In the genomic region with DNA sequence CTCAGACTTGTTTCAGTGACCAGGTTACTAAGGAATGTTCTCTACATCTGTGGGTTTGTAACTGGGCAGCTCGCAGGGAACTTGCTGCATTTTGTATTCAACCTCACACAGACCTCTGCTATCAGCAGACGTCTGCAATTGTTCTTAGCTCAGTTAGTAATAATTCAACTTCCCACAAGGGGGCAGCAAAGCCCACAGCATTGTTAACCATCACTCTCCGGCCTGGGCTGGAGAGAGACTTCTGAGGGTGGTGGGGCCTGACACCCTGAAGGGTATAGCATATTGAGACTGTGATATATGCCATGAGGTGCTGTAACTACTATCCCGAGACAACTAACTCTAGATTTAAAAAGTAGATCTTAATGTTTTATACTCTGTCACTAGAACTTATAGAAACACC, we compare ENCODE assay signal across 8 mouse cellular contexts. TPM values are rescaled to one million over a fixed set of nuclear protein-coding genes. Genes with fewer than 3 reads are reported as not detected.
DNase-seq lines count a peak whose midpoint lies in the region; TF ChIP-seq lines count a peak whose summit lies in the region.

No protein-coding gene starts in this region.

- 24% methylated on average over 4 of the region's 4 CpGs for WGBS in forebrain, embryonic 10.5 days
- 15% methylated on average over 4 of the region's 4 CpGs for WGBS in large intestine, adult 2 months
- WGBS in lung, adult 2 months: 13% methylated on average over 4 of the region's 4 CpGs
- WGBS in olfactory bulb, adult 2 months: 14% methylated on average over 4 of the region's 4 CpGs

- TF ChIP-seq POLR2A in lung, adult 2 months (IDR thresholded peaks at IDR 0.05; ENCODE audit: borderline replicate concordance, extremely low read depth, low read depth, low read length): no peak
- TF ChIP-seq POLR2A in olfactory bulb, adult 2 months (IDR thresholded peaks at IDR 0.05; ENCODE audit: insufficient read depth, low read depth, low read length): no peak

- H3K27ac ChIP-seq in ES-E14 (ENCODE audit: insufficient read depth, low read depth, low read length, poor library complexity, severe bottlenecking): no peak overlapping the region
- no peak overlapping the region for H3K27ac ChIP-seq in forebrain, embryonic 10.5 days
- H3K27ac ChIP-seq in olfactory bulb, adult 2 months (ENCODE audit: insufficient read depth, low read depth, low read length): no peak overlapping the region

- in situ Hi-C loops in ES-E14 (cut with MboI; ENCODE audit: low sequenced_read_pairs in 2 of 2, unreplicated experiment in 2 of 2): loop anchor here in 1 of 2 experiments (10.0 kb wide), 1 partner anchor 190 kb away; a partner anchor contains a TSS

- DNase-seq in ES-E14 (ENCODE audit: low read depth, low spot score): peak; percentile 64
- DNase-seq in brain, adult 2 months (ENCODE audit: low read depth, low spot score): peak; percentile 66
- peak; percentile 70 for DNase-seq in forebrain, embryonic 10.5 days (ENCODE audit: extremely low spot score, low spot score)
- peak; percentile 16 for DNase-seq in heart, postnatal 25 days (ENCODE audit: low spot score)
- peak; percentile 21 for DNase-seq in large intestine, adult 2 months (ENCODE audit: low read depth, low spot score)
- DNase-seq in lung, adult 2 months: peak; percentile 58
- peak; percentile 40 to 52 for DNase-seq in thymus, postnatal 36 days

- no peaks in the 10 kb centered on the region for H3K36me3 ChIP-seq in ES-E14 (ENCODE audit: control insufficient read depth, insufficient read depth, low read length, poor library complexity, severe bottlenecking)
- H3K36me3 ChIP-seq in forebrain, embryonic 10.5 days (replicated peaks): no peaks in the 10 kb centered on the region

- TF ChIP-seq CTCF in lung, adult 2 months (IDR thresholded peaks at IDR 0.05; ENCODE audit: insufficient read depth, low read length): peak; percentile 68
- peak; percentile 54 for TF ChIP-seq CTCF in olfactory bulb, adult 2 months (IDR thresholded peaks at IDR 0.05; ENCODE audit: insufficient read depth, low read depth, low read length)

- no peaks in the 10 kb centered on the region for H3K9me3 ChIP-seq in ES-E14 (ENCODE audit: control insufficient read depth, insufficient read depth, low read depth, low read length)
- no peaks in the 10 kb centered on the region for H3K9me3 ChIP-seq in forebrain, embryonic 10.5 days

- H3K4me1 ChIP-seq in ES-E14 (ENCODE audit: control insufficient read depth in 2 of 2, insufficient read depth in 2 of 2, low read length in 2 of 2, poor library complexity in 1 of 2): no peaks in the 10 kb centered on the region
- H3K4me1 ChIP-seq in forebrain, embryonic 10.5 days: no peaks in the 10 kb centered on the region
- H3K4me1 ChIP-seq in lung, adult 2 months (ENCODE audit: control insufficient read depth, insufficient read depth, low read length): no peaks in the 10 kb centered on the region
- H3K4me1 ChIP-seq in olfactory bulb, adult 2 months (ENCODE audit: control insufficient read depth, insufficient read depth, low read length): no peaks in the 10 kb centered on the region

- H3K9ac ChIP-seq in ES-E14 (ENCODE audit: insufficient read depth, low read depth, low read length, poor library complexity, severe bottlenecking): no peak overlapping the region

- H3K4me3 ChIP-seq in ES-E14 (ENCODE audit: insufficient read depth in 1 of 2, low read depth in 1 of 2, low read length in 2 of 2, poor library complexity in 1 of 2, severe bottlenecking in 1 of 2): no peak overlapping the region
- H3K4me3 ChIP-seq in forebrain, embryonic 10.5 days: no peak overlapping the region
- no peak overlapping the region for H3K4me3 ChIP-seq in lung, adult 2 months (replicated peaks; ENCODE audit: extremely low read depth, low read depth, low read length)
- no peak overlapping the region for H3K4me3 ChIP-seq in olfactory bulb, adult 2 months (ENCODE audit: insufficient read depth, low read depth, low read length)

- intact Hi-C loops in heart, postnatal 25 days (cut with DNase I): loop anchor here (1.0 kb wide), 1 partner anchor 195 kb away; no protein-coding TSS in a partner anchor

- no peaks in the 10 kb centered on the region for H3K27me3 ChIP-seq in forebrain, embryonic 10.5 days (ENCODE audit: poor library complexity, severe bottlenecking)

TF ChIP-seq in ES-E14, 5 proteins besides CTCF, POLR2A, EP300 and RAD21:
- TF ChIP-seq CHD2 (IDR thresholded peaks at IDR 0.05; ENCODE audit: low read depth, low read length) (no peak), ZC3H11A (IDR thresholded peaks at IDR 0.05; ENCODE audit: borderline replicate concordance, low read depth, low read length) (peak; percentile 82; the same call in 1 of the 2 replicates)
TF ChIP-seq in ES-E14: peak in this region for 1.

RNA-seq across cellular contexts. Expression of a gene that starts 24.3 kb away (rescaled TPM):
- 2.4 and 3.9 TPM in 2 replicates for total RNA-seq in ES-E14 (2012; rRNA removed)
- 9.9 and 10.9 TPM in 2 replicates for polyA plus RNA-seq in forebrain, embryonic 10.5 days (2016; fragmentation: Nextera tagmentation; extraction: Ambion mirVana)
- 1 to 10 TPM; 7.9 to 8.1 TPM for total RNA-seq in heart, postnatal 25 days (2021)
- polyA plus RNA-seq in large intestine, adult 2 months (2012; rRNA removed): 2.1 and 2.5 TPM in 2 replicates
- 6.8 and 11.7 TPM in 2 replicates for polyA plus RNA-seq in lung, adult 2 months (2012; rRNA removed)
- polyA plus RNA-seq in olfactory bulb, adult 2 months (2012; ENCODE audit: insufficient read depth, insufficient read length, low replicate concordance, missing spikeins): not detected in 2 replicates

RNA-seq across cellular contexts. Expression of a gene that starts 57.5 kb away (rescaled TPM):
- total RNA-seq in ES-E14 (2012; rRNA removed): 0.31 and 0.37 TPM in 2 replicates
- polyA plus RNA-seq in forebrain, embryonic 10.5 days (2016; fragmentation: Nextera tagmentation; extraction: Ambion mirVana): 1.0 and 1.3 TPM in 2 replicates
- total RNA-seq in heart, postnatal 25 days (2021): under 1 TPM in 1 of 2 experiments, not detected in 1; 0.25 TPM
- 0.06 TPM in 1 of 2 replicates, not detected in the other for polyA plus RNA-seq in large intestine, adult 2 months (2012; rRNA removed)
- polyA plus RNA-seq in lung, adult 2 months (2012; rRNA removed): 0.49 and 0.56 TPM in 2 replicates
- polyA plus RNA-seq in olfactory bulb, adult 2 months (2012; ENCODE audit: insufficient read depth, insufficient read length, low replicate concordance, missing spikeins): not detected in 2 replicates

Comparison
In these comparisons a context has a peak if more than half of its experiments do, and no peak if none do; other contexts are left out.
1. DNase-seq: peak in every context shown above with its lines; median percentile 70 in forebrain, embryonic 10.5 days; 66 in brain, adult 2 months; 64 in ES-E14; 58 in lung, adult 2 months; 46 in thymus, postnatal 36 days; 21 in large intestine, adult 2 months; 16 in heart, postnatal 25 days.